Mouse (Mus musculus) stomach, postnatal 0 days (tissue): ENCODE results near the gene Nkiras1. TPM values are rescaled to one million over a fixed set of nuclear protein-coding genes. Genes with fewer than 3 reads are reported as not detected.
"Not testable (repeated sequence)": the region's sequence is repeated elsewhere in the genome, so short reads cannot be mapped to it uniquely, and the experiment has no call there.

ENCODE experiments used
- ATAC-seq: fragments of 200-750 bp; cut with Nextera tagmentation; 2 replicates; pipeline ENCODE4 v1.8.0; 2017; ENCODE audit not compliant: low FRiP score, low TSS enrichment
- DNase-seq: peaks from one replicate; pipeline ENCODE4 v3.0.0-alpha.2; 2016; ENCODE audit warnings: low spot score
- H3K27ac ChIP-seq: fragments of 300-500 bp; sonication (generic); replicated peaks from 2 replicates; pipeline ENCODE4 v1.5.1; 2014; ENCODE audit warnings: mild to moderate bottlenecking, control low read depth
- H3K27me3 ChIP-seq: fragments of 300-500 bp; sonication (generic); 2 replicates; pipeline ENCODE4 v1.6.1; 2014; ENCODE audit warnings: low read length; ENCODE audit not compliant: control insufficient read depth, insufficient read depth
- H3K36me3 ChIP-seq: fragments of 300-500 bp; sonication (generic); 2 replicates; pipeline ENCODE4 v1.6.1; 2014; ENCODE audit warnings: low read length, mixed read lengths; ENCODE audit not compliant: control insufficient read depth, insufficient read depth
- H3K4me1 ChIP-seq: fragments of 300-500 bp; sonication (generic); replicated peaks from 2 replicates; pipeline ENCODE4 v1.6.1; 2014; ENCODE audit warnings: antibody characterized with exemption; ENCODE audit not compliant: control insufficient read depth, insufficient read depth
- H3K4me2 ChIP-seq: fragments of 300-500 bp; sonication (generic); replicated peaks from 2 replicates; pipeline ENCODE4 v1.6.1; 2014; ENCODE audit warnings: low read depth, mild to moderate bottlenecking, control low read depth, moderate library complexity
- H3K4me3 ChIP-seq: fragments of 300-500 bp; sonication (generic); 2 replicates; pipeline ENCODE4 v1.5.1; 2014; ENCODE audit warnings: low read depth, low read length, control low read depth
- H3K9ac ChIP-seq: fragments of 300-500 bp; sonication (generic); 2 replicates; pipeline ENCODE4 v1.6.1; 2014; ENCODE audit warnings: mild to moderate bottlenecking, low read length, control low read depth, mixed read lengths
- H3K9me3 ChIP-seq: fragments of 300-500 bp; sonication (generic); 2 replicates; pipeline ENCODE4 v1.6.1; 2016; ENCODE audit warnings: low read length; ENCODE audit not compliant: control insufficient read depth
- CTCF ChIP-seq: IDR thresholded peaks from 2 replicates; pipeline ENCODE4 v1.5.1; 2016; ENCODE audit warnings: antibody characterized with exemption, low read depth, mild to moderate bottlenecking, moderate library complexity
- EP300 ChIP-seq: optimal IDR thresholded peaks from 2 replicates; pipeline ENCODE3; 2016; ENCODE audit warnings: antibody characterized with exemption
- WGBS: fragments of 180-500 bp; shearing (Covaris S2); extraction: QIAGEN DNeasy Blood & Tissue Kit; methylation state at CpG from one replicate; pipeline ENCODE4 v1.1.7; 2014; 5-methylcytosine and 5-hydroxymethylcytosine counted together
- polyA plus RNA-seq: library from polyadenylated mRNA; unstranded; fragments of >200 nt; fragmentation: Nextera tagmentation; extraction: Ambion mirVana; gene quantifications from 2 replicates; pipeline ENCODE4 v1.2.1, GENCODE M21; 2015

The Nkiras1 gene
- polyA plus RNA-seq, 1 experiment from 2014 or later: 15.9 TPM

DNA sequence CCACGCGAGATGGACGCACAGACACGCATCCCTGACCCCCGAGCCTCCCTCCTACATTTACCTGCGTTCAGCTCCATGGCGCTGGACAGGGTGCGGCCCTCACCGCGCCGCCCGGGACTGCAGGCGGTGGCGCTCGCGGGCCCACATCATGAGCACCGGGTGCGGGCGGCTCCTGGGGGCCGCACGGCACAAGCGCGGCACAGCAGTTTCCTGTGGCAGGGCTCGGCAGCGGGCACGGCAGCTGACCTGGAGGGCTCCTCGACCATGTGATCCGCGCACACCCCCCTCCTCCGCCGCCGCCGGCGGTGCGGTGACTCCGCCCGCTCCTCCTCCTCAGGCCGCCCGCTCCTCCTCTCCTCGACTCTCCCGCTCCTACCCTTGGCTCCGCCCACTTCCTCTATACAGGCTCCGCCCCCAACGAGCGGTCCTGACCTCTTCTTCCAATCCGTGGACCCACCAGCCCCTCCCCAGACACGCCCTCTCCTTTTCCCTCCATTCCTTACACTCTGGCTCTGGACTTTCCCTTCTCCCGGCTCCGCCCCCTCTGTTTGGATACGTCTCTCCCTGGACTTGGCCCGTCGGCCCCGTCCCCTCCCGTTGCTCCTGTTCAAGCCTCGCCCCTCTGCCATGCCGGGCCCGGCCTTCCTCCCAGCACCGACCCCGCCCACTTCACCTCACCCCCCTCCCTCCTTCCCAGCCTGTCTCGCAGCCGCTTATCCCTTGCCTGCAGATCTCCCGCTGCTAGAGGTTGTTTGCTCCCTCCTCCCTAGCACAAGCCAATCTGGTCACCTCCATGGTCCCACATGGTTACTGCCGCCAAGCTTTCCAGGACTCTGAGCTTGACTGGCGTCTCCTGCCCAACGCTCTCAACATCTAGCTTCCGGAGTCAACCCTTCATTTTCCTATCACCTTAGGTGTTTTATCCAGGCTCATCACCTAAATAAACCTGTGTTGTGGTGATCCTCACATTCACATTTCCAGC, 31.9 kb upstream of the Nkiras1 start, which contains the start of gene Nr1d2:
TSS of gene Nr1d2 (minus strand) at position 378 of the 982 bp plus-strand sequence.
- peak within 1 kb of the TSS; percentile 90 for H3K9ac ChIP-seq
- under 1% methylated on average over 52 of the region's 66 CpGs for WGBS
- peak within 1 kb of the TSS; percentile 82 for H3K4me3 ChIP-seq
- H3K27me3 ChIP-seq: no peaks in the 10 kb centered on the region
- peaks cover 2% of the 10 kb centered on the region; the same call in 1 of the 2 replicates for H3K4me1 ChIP-seq
- peak within 1 kb of the TSS; percentile 99 for H3K27ac ChIP-seq
- H3K4me2 ChIP-seq: peak within 1 kb of the TSS; percentile 71
- ATAC-seq (peak; percentile 96), DNase-seq (peak; percentile 100)
- no peaks in the 10 kb centered on the region for H3K36me3 ChIP-seq
- TF ChIP-seq CTCF (peak; percentile 44), EP300 (peak; percentile 56)
- no peaks in the 10 kb centered on the region for H3K9me3 ChIP-seq

GRCm38 (mm10) chr14:18240132-18240531, 30.8 kb upstream of the Nkiras1 start:
- Histone ChIP-seq H3K9me3 (no peaks in the 10 kb centered on the region), H3K27me3 (no peaks in the 10 kb centered on the region), H3K4me1 (no peaks in the 10 kb centered on the region), H3K4me3 (no peak overlapping the region), H3K36me3 (no peaks in the 10 kb centered on the region), H3K27ac (no peak overlapping the region), H3K4me2 (no peak overlapping the region), H3K9ac (no peak overlapping the region)
- no peak for DNase-seq
- 64% methylated on average over 7 of the region's 7 CpGs for WGBS
- TF ChIP-seq EP300 (no peak), CTCF (no peak)
- ATAC-seq: no peak

DNA sequence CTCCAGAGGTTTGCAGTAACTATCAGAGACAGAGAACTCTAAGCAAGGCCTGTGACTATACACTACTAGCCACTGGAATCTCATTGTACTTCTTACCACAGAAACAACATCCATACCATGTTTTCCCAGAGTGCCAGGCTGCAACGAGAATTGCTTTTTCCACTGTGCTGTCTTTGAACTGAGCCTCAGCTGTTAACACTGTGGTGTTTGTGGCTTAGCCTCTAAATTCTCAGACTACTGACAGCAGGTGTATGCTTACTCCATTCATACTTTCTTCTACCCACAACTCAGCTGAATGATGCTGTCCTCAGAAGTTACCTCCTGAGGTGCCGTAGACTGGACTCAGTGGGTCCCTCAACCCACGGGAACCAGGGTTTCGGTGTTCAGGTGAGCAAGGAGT, 29.1 kb upstream of the Nkiras1 start:
- H3K9me3 ChIP-seq: no peaks in the 10 kb centered on the region
- H3K4me2 ChIP-seq: no peak overlapping the region
- WGBS: 87% methylated on average over 4 of the region's 4 CpGs
- H3K27me3 ChIP-seq: no peaks in the 10 kb centered on the region
- ATAC-seq (no peak), DNase-seq (no peak)
- H3K27ac ChIP-seq: no peak overlapping the region
- no peak overlapping the region for H3K4me3 ChIP-seq
- H3K36me3 ChIP-seq: no peaks in the 10 kb centered on the region
- no peak overlapping the region for H3K9ac ChIP-seq
- TF ChIP-seq EP300 (no peak), CTCF (no peak)
- no peaks in the 10 kb centered on the region for H3K4me1 ChIP-seq

GRCm38 (mm10) chr14:18242638-18243130, 28.3 kb upstream of the Nkiras1 start:
- Histone ChIP-seq H3K4me3 (no peak overlapping the region), H3K27ac (no peak overlapping the region), H3K27me3 (no peaks in the 10 kb centered on the region), H3K4me2 (no peak overlapping the region), H3K9ac (no peak overlapping the region), H3K4me1 (no peaks in the 10 kb centered on the region), H3K36me3 (no peaks in the 10 kb centered on the region), H3K9me3 (no peaks in the 10 kb centered on the region)
- 83% methylated on average over 21 of the region's 21 CpGs for WGBS
- DNase-seq (no peak), ATAC-seq (no peak)
- TF ChIP-seq CTCF (no peak), EP300 (no peak)

DNA sequence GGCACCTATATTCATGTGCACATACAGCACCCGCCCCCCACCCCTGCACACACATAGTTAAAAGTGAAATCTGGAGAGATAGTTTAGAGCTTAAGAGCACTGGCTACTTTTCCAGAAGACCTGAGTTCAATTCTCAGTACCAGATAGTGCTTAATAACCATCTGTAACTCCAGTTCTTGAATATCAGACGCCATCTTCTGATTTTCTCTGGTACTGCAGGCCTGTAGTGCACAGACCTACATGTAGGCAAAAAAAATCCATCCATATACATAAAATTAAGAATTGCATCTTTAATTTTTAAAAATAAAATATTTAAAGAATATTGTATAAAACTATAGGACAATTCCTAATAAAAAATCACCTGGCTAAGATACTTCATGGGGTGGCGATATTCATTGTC, 9.7 kb upstream of the Nkiras1 start:
- no peak overlapping the region for H3K9ac ChIP-seq
- ATAC-seq (no peak), DNase-seq (no peak)
- H3K27ac ChIP-seq: no peak overlapping the region
- WGBS: 80% methylated on average over 3 of the region's 3 CpGs
- H3K27me3 ChIP-seq: no peaks in the 10 kb centered on the region
- TF ChIP-seq CTCF: 0 out of 2 replicates have a peak, but pooled peaks have one; percentile 6
- TF ChIP-seq EP300: no peak
- no peaks in the 10 kb centered on the region for H3K9me3 ChIP-seq
- no peak overlapping the region for H3K4me2 ChIP-seq
- no peaks in the 10 kb centered on the region for H3K36me3 ChIP-seq
- no peaks in the 10 kb centered on the region for H3K4me1 ChIP-seq
- H3K4me3 ChIP-seq: no peak overlapping the region

GRCm38 (mm10) chr14:18263427-18263826, 7.5 kb upstream of the Nkiras1 start:
- WGBS: 32% methylated on average over 4 of the region's 4 CpGs
- TF ChIP-seq EP300 (no peak), CTCF (no peak)
- Histone ChIP-seq H3K27me3 (no peaks in the 10 kb centered on the region), H3K9ac (no peak overlapping the region), H3K9me3 (no peaks in the 10 kb centered on the region), H3K4me2 (no peak overlapping the region), H3K4me1 (no peaks in the 10 kb centered on the region), H3K36me3 (no peaks in the 10 kb centered on the region), H3K4me3 (no peak overlapping the region), H3K27ac (no peak overlapping the region)
- ATAC-seq (no peak), DNase-seq (no peak)

GRCm38 (mm10) chr14:18269947-18270528, 898 bp upstream of the Nkiras1 start:
- H3K9me3 ChIP-seq, H3K36me3 ChIP-seq, H3K27me3 ChIP-seq, ATAC-seq, H3K4me1 ChIP-seq: not testable (repeated sequence)
- under 1% methylated on average over 19 of the region's 24 CpGs for WGBS
- peak; percentile 22 for DNase-seq
- Histone ChIP-seq H3K9ac (peak overlapping the region; percentile 98), H3K4me2 (peak overlapping the region; percentile 63), H3K27ac (peak overlapping the region; percentile 90), H3K4me3 (peak overlapping the region; percentile 94)
